9 mouse cellular contexts compared by ENCODE assay signal in genomic region chr5:113173318-113173717, GRCm38 (mm10). TPM values are rescaled to one million over a fixed set of nuclear protein-coding genes. Genes with fewer than 3 reads are reported as not detected.
A peak's percentile ranks its signal among the peaks of the same experiment; 100 is the strongest.
DNase-seq lines count a peak whose midpoint lies in the region; ATAC-seq and TF ChIP-seq lines count a peak whose summit lies in the region.
"Had no signal": no experiment of that assay in that cellular context is flagged by ENCODE, and none has a peak within 500 bp of the region (broad histone marks: within the 10 kb centered on the region; RNA-seq: fewer than 3 reads in every experiment).

No protein-coding gene starts in this region.

- H3K36me3 ChIP-seq in heart, embryonic 11.5 days (ENCODE audit: control insufficient read depth, insufficient read depth, low read length): no peaks in the 10 kb centered on the region
- no peaks in the 10 kb centered on the region for H3K36me3 ChIP-seq in CH12.LX (replicated peaks in 1 of 2; ENCODE audit: control insufficient read depth in 1 of 2, insufficient read depth in 1 of 2, low read length in 1 of 2)
- H3K36me3 ChIP-seq in spleen, adult 2 months (ENCODE audit: control insufficient read depth, insufficient read depth, low read length): no peaks in the 10 kb centered on the region

- no peak overlapping the region for H3K4me3 ChIP-seq in heart, embryonic 11.5 days (ENCODE audit: low read depth, low read length)
- no peak overlapping the region for H3K4me3 ChIP-seq in CH12.LX (replicated peaks in 1 of 3; ENCODE audit: low read depth in 2 of 3, low read length in 2 of 3, poor library complexity in 1 of 3)
- no peak overlapping the region for H3K4me3 ChIP-seq in layer of hippocampus, adult 2 months
- no peak overlapping the region for H3K4me3 ChIP-seq in spleen, adult 2 months (ENCODE audit: extremely low read depth, insufficient read depth, insufficient read length)

- in situ Hi-C loops in CH12.LX (cut with MboI; ENCODE audit: low pct_ligation_motif_present, low pct_unique_long_range_greater_than_20kb, low sequenced_read_pairs): no loop called here

- intact Hi-C loops in gastrocnemius, postnatal 14 days (cut with DNase I; ENCODE audit: low total_unique reads): no loop called here

- 13% methylated on average over 5 of the region's 5 CpGs for WGBS in heart, embryonic 11.5 days (ENCODE audit: insufficient replicate concordance)
- WGBS in spleen, adult 2 months: 10% methylated on average over 5 of the region's 5 CpGs

- H3K27me3 ChIP-seq in heart, embryonic 11.5 days (ENCODE audit: control insufficient read depth, insufficient read depth, low read length): no peaks in the 10 kb centered on the region
- peaks cover 25% of the 10 kb centered on the region for H3K27me3 ChIP-seq in CH12.LX (replicated peaks)
- no peaks in the 10 kb centered on the region for H3K27me3 ChIP-seq in spleen, adult 2 months (ENCODE audit: control insufficient read depth, insufficient read depth, low read length)

- H3K27ac ChIP-seq in heart, embryonic 11.5 days (ENCODE audit: low read depth, low read length): no peak overlapping the region
- no peak overlapping the region for H3K27ac ChIP-seq in CH12.LX (ENCODE audit: insufficient read depth, low read depth)
- H3K27ac ChIP-seq in layer of hippocampus, adult 2 months: no peak overlapping the region
- H3K27ac ChIP-seq in spleen, adult 2 months (ENCODE audit: insufficient read depth, low read length): no peak overlapping the region

- peak; percentile 22 for TF ChIP-seq RAD21 in CH12.LX (IDR thresholded peaks at IDR 0.05; ENCODE audit: low read depth, low read length)

- dilution Hi-C loops in CH12.LX (cut with MboI; ENCODE audit: extremely low pct_ligation_motif_present, extremely low pct_unique_long_range_greater_than_20kb, low sequenced_read_pairs): no loop called here

- no peak for ATAC-seq in heart, embryonic 11.5 days (replicated peaks; ENCODE audit: insufficient number of reproducible peaks, low FRiP score, low TSS enrichment)

- no peaks in the 10 kb centered on the region for H3K4me1 ChIP-seq in heart, embryonic 11.5 days (ENCODE audit: control insufficient read depth, insufficient read depth, low read length)
- peaks cover 0 to 29% of the 10 kb centered on the region in 2 experiments; a peak in 2 of 4 replicates for H3K4me1 ChIP-seq in CH12.LX (ENCODE audit: control insufficient read depth in 1 of 2, insufficient read depth in 2 of 2)
- H3K4me1 ChIP-seq in spleen, adult 2 months (ENCODE audit: control insufficient read depth, insufficient read depth, insufficient read length): no peaks in the 10 kb centered on the region

- H3K4me2 ChIP-seq in heart, embryonic 11.5 days: no peak overlapping the region
- no peak overlapping the region for H3K4me2 ChIP-seq in CH12.LX (ENCODE audit: insufficient read depth, low read depth, poor library complexity, severe bottlenecking)

- no peaks in the 10 kb centered on the region for H3K9me3 ChIP-seq in heart, embryonic 11.5 days (replicated peaks; ENCODE audit: control insufficient read depth, low read length)
- H3K9me3 ChIP-seq in CH12.LX (replicated peaks; ENCODE audit: low read length): peaks cover 6% of the 10 kb centered on the region

- no peaks in the 10 kb centered on the region for H3K79me2 ChIP-seq in CH12.LX (replicated peaks; ENCODE audit: control insufficient read depth, extremely low read depth, insufficient read depth, poor library complexity, severe bottlenecking)

- no peak for TF ChIP-seq POLR2A in CH12.LX (IDR thresholded peaks at IDR 0.05; ENCODE audit: low read depth, low read length)
- no peak for TF ChIP-seq POLR2A in spleen, adult 2 months (IDR thresholded peaks at IDR 0.05; ENCODE audit: low read depth, low read length)

- TF ChIP-seq EP300 in CH12.LX (IDR thresholded peaks at IDR 0.05; ENCODE audit: low read length): no peak

- peak; percentile 66 to 84 for TF ChIP-seq CTCF in CH12.LX (conservative IDR thresholded peaks at IDR 0.05 in 1 of 2, IDR thresholded peaks at IDR 0.05 in 1 of 2; ENCODE audit: low read depth in 2 of 2, low read length in 2 of 2)
- TF ChIP-seq CTCF in layer of hippocampus, adult 2 months (conservative IDR thresholded peaks at IDR 0.05): peak; percentile 94
- TF ChIP-seq CTCF in spleen, adult 2 months (IDR thresholded peaks at IDR 0.05; ENCODE audit: extremely low read depth, insufficient read depth, insufficient read length, insufficient replicate concordance): peak; percentile 93

- H3K9ac ChIP-seq in heart, embryonic 11.5 days (ENCODE audit: low read depth, low read length): no peak overlapping the region
- H3K9ac ChIP-seq in CH12.LX (ENCODE audit: insufficient read depth, low read depth): no peak overlapping the region

- DNase-seq in heart, adult 18-20 months: peak; percentile 64 to 76
- DNase-seq in CH12.LX (ENCODE audit: extremely low read depth): peak; percentile 60
- DNase-seq in cerebellum, adult 11-12 months: peak; percentile 30
- DNase-seq in gastrocnemius, postnatal 14 days: peak; percentile 71
- peak in 1 of 2 experiments; percentile 78 for DNase-seq in layer of hippocampus, adult 2 months (ENCODE audit: low spot score in 2 of 2)
- DNase-seq in lung, postnatal 36 days: peak; percentile 80
- peak in 1 of 2 experiments; percentile 42 for DNase-seq in spleen, adult 2 months (ENCODE audit: low read depth in 1 of 2, low spot score in 2 of 2)

TF ChIP-seq in CH12.LX, 34 proteins besides CTCF, POLR2A, EP300 and RAD21:
- TF ChIP-seq PAX5 (IDR thresholded peaks at IDR 0.05; ENCODE audit: low read length) (no peak), SMC3 (IDR thresholded peaks at IDR 0.05; ENCODE audit: low read depth, low read length) (peak; percentile 37), ETS1 (conservative IDR thresholded peaks at IDR 0.05; ENCODE audit: low read depth, low read length) (no peak)

RNA-seq across cellular contexts. Expression of gene 2900026A02Rik, which starts 47.7 kb away (rescaled TPM):
- total RNA-seq in heart, adult 18-20 months (2021): 10 to 100 TPM; 19.2 to 21.1 TPM
- 7.0 and 9.7 TPM in 2 replicates for polyA plus RNA-seq in heart, embryonic 11.5 days (2014; fragmentation: Nextera tagmentation; extraction: Ambion mirVana)
- total RNA-seq in CH12.LX (2012; rRNA removed) (0.67 and 0.93 TPM in 2 replicates), CH12.LX (2014; rRNA removed) (0.76 and 0.85 TPM in 2 replicates)
- 3.6 and 4.6 TPM in 2 replicates for polyA plus RNA-seq in CH12.LX (2012; ENCODE audit: insufficient read length, low read depth)
- 10 to 100 TPM; 29.2 to 35.1 TPM for total RNA-seq in gastrocnemius, postnatal 14 days (2021)
- total RNA-seq in layer of hippocampus, adult 2 months (2021): 10 to 100 TPM; 60.2 to 62.1 TPM
- 5.1 and 6.2 TPM in 2 replicates for polyA plus RNA-seq in spleen, adult 2 months (2012; rRNA removed)

RNA-seq across cellular contexts. Expression of gene Tmem211, which starts 53.4 kb away (rescaled TPM):
- not detected for total RNA-seq in heart, adult 18-20 months (2021)
- not detected in 2 replicates for polyA plus RNA-seq in heart, embryonic 11.5 days (2014; fragmentation: Nextera tagmentation; extraction: Ambion mirVana)
- not detected in 2 replicates for total RNA-seq in CH12.LX (2012; rRNA removed)
- not detected in 2 replicates for total RNA-seq in CH12.LX (2014; rRNA removed)
- polyA plus RNA-seq in CH12.LX (2012; ENCODE audit: insufficient read length, low read depth): not detected in 2 replicates
- not detected for total RNA-seq in gastrocnemius, postnatal 14 days (2021)
- total RNA-seq in layer of hippocampus, adult 2 months (2021): not detected
- not detected in 2 replicates for polyA plus RNA-seq in spleen, adult 2 months (2012; rRNA removed)
- polyA plus RNA-seq: large intestine, adult 2 months had no signal

Comparison
In these comparisons a context has a peak if more than half of its experiments do, and no peak if none do; other contexts are left out.
1. RNA of gene 2900026A02Rik, which starts 47.7 kb away (total RNA-seq): 60.2 to 62.1 TPM in layer of hippocampus, adult 2 months, 29.2 to 35.1 TPM in gastrocnemius, postnatal 14 days and 19.2 to 21.1 TPM in heart, adult 18-20 months; 0.67 to 0.93 TPM in CH12.LX; every median in the first group is over 10 times any median in the second.
2. Peak in every context shown above with its lines, with median percentiles within 50 percentile points of each other: CTCF ChIP-seq.